Mouse (Mus musculus): ENCODE measurements around the gene Clasp2. TPM values are rescaled to one million over a fixed set of nuclear protein-coding genes. Genes with fewer than 3 reads are reported as not detected.

The Clasp2 gene
- polyA plus RNA-seq, 1 experiment = 6.6 TPM

DNA sequence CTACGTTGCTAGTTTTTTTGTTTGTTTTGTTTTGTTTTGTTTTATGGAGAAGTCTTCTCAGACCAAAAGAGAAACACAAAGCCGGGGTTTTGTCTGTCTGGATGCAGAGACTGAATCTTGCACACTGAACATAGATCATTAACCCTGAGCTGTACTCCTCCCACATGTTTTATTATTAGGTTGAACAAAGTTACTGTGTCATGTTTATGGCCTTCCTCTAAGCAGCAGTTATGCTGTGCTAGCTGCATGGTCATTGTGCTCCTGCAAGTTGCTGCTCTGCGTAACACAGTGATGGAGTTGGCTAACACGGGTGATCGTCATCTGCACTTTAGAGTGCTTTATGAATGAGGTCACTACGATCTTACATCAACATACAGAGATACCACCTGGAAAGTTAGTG, 21.1 kb downstream of the Clasp2 start:
- no peaks in the 10 kb centered on the region for H3K27me3 ChIP-seq (ENCODE audit: control insufficient read depth, insufficient read depth, insufficient read length)
- H3K4me3 ChIP-seq = no peak overlapping the region
- H3K79me2 ChIP-seq (ENCODE audit: control insufficient read depth, insufficient read depth) = peaks cover 6% of the 10 kb centered on the region
- no peak overlapping the region for H3ac ChIP-seq (ENCODE audit: control insufficient read depth, insufficient read length)
- TF ChIP-seq MYOD1 (IDR thresholded peaks at IDR 0.05; ENCODE audit: control insufficient read depth in 1 of 3, insufficient read length in 2 of 3, low read depth in 2 of 3) (no peak), E2F4 (IDR thresholded peaks at IDR 0.05; ENCODE audit: insufficient read depth) (no peak), CEBPB (IDR thresholded peaks at IDR 0.05; ENCODE audit: insufficient read depth, poor library complexity, severe bottlenecking) (no peak), TCF12 (IDR thresholded peaks at IDR 0.05; ENCODE audit: insufficient read depth, poor library complexity, severe bottlenecking) (no peak), POLR2AphosphoS2 (IDR thresholded peaks at IDR 0.05; ENCODE audit: insufficient read length, low read depth) (no peak), POLR2A (IDR thresholded peaks at IDR 0.05; ENCODE audit: insufficient read length, low read depth) (no peak), SRF (IDR thresholded peaks at IDR 0.05; ENCODE audit: control insufficient read depth, insufficient read length, low read depth) (no peak), MYOG (IDR thresholded peaks at IDR 0.05; ENCODE audit: control insufficient read depth in 1 of 3, insufficient read depth in 1 of 3, insufficient read length in 2 of 3, low read depth in 2 of 3) (no peak), USF1 (IDR thresholded peaks at IDR 0.05; ENCODE audit: low read depth) (no peak), MAX (IDR thresholded peaks at IDR 0.05; ENCODE audit: low read depth) (no peak), TCF3 (IDR thresholded peaks at IDR 0.05; ENCODE audit: insufficient read length, low read depth) (no peak), REST (IDR thresholded peaks at IDR 0.05; ENCODE audit: insufficient read depth, insufficient read length) (no peak)
- no peak overlapping the region for H3K4me2 ChIP-seq (ENCODE audit: low read depth)
- peaks cover 4% of the 10 kb centered on the region for H3K36me3 ChIP-seq (ENCODE audit: control insufficient read depth, insufficient read depth)

DNA sequence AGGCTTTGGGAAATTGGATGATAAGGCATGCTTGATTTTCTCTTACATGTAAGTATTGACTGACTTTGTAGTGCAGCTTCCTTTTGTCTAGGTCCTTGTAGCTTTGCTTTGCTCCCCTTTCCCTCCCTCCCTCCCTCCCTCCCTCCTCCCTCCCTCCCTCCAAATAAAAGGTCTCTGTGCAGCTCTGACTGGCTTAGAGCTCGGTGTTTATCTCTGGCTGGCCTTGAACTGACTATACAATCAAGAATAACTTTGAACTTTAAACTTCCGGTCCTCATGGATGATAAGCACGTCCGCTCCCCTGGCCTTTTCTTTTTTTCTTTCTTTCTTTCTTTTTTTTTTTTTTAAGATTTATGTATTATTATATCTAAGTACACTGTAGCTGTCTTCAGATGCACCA, 21.9 kb downstream of the Clasp2 start:
- Histone ChIP-seq H3ac (ENCODE audit: control insufficient read depth, insufficient read length) (no peak overlapping the region), H3K4me2 (ENCODE audit: low read depth) (no peak overlapping the region), H3K4me3 (no peak overlapping the region), H3K79me2 (ENCODE audit: control insufficient read depth, insufficient read depth) (peaks cover 6% of the 10 kb centered on the region), H3K36me3 (ENCODE audit: control insufficient read depth, insufficient read depth) (peaks cover 4% of the 10 kb centered on the region), H3K27me3 (ENCODE audit: control insufficient read depth, insufficient read depth, insufficient read length) (no peaks in the 10 kb centered on the region)
- TF ChIP-seq POLR2A (IDR thresholded peaks at IDR 0.05; ENCODE audit: insufficient read length, low read depth) = no peak
- TF ChIP-seq MYOG (IDR thresholded peaks at IDR 0.05; ENCODE audit: control insufficient read depth in 1 of 3, insufficient read depth in 1 of 3, insufficient read length in 2 of 3, low read depth in 2 of 3) = no peak
- TF ChIP-seq SRF (IDR thresholded peaks at IDR 0.05; ENCODE audit: control insufficient read depth, insufficient read length, low read depth) = no peak
- no peak for TF ChIP-seq TCF3 (IDR thresholded peaks at IDR 0.05; ENCODE audit: insufficient read length, low read depth)
- no peak for TF ChIP-seq CEBPB (IDR thresholded peaks at IDR 0.05; ENCODE audit: insufficient read depth, poor library complexity, severe bottlenecking)
- TF ChIP-seq TCF12 (IDR thresholded peaks at IDR 0.05; ENCODE audit: insufficient read depth, poor library complexity, severe bottlenecking) = no peak
- TF ChIP-seq REST (IDR thresholded peaks at IDR 0.05; ENCODE audit: insufficient read depth, insufficient read length) = no peak
- TF ChIP-seq USF1 (IDR thresholded peaks at IDR 0.05; ENCODE audit: low read depth) = no peak
- TF ChIP-seq MAX (IDR thresholded peaks at IDR 0.05; ENCODE audit: low read depth) = no peak
- no peak for TF ChIP-seq MYOD1 (IDR thresholded peaks at IDR 0.05; ENCODE audit: control insufficient read depth in 1 of 3, insufficient read length in 2 of 3, low read depth in 2 of 3)
- no peak for TF ChIP-seq POLR2AphosphoS2 (IDR thresholded peaks at IDR 0.05; ENCODE audit: insufficient read length, low read depth)
- TF ChIP-seq E2F4 (IDR thresholded peaks at IDR 0.05; ENCODE audit: insufficient read depth) = no peak

DNA sequence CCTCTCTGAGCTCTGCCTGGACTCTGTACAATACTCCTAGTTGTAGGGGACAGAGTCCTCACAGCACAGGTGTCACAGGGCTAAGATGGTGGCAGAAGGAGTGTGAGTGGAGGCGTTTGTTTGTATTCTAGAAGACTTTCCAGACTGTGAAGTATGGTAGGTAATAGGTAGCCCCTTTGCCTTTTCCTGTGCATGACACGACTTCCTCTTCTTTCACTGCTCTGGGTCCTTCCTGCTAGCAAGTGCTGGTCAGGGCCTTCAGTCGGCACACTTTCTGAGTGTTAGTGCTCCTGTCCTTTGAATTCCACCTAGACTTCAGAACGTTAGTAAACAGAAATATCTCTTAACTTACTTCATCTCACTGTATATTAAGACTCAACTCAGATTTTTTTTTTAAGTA, 29.4 kb downstream of the Clasp2 start:
- H3K36me3 ChIP-seq (ENCODE audit: control insufficient read depth, insufficient read depth) = no peaks in the 10 kb centered on the region
- no peak overlapping the region for H3K4me3 ChIP-seq
- TF ChIP-seq TCF12 (IDR thresholded peaks at IDR 0.05; ENCODE audit: insufficient read depth, poor library complexity, severe bottlenecking) (no peak), POLR2AphosphoS2 (IDR thresholded peaks at IDR 0.05; ENCODE audit: insufficient read length, low read depth) (no peak), SRF (IDR thresholded peaks at IDR 0.05; ENCODE audit: control insufficient read depth, insufficient read length, low read depth) (no peak), REST (IDR thresholded peaks at IDR 0.05; ENCODE audit: insufficient read depth, insufficient read length) (no peak), MYOG (IDR thresholded peaks at IDR 0.05; ENCODE audit: control insufficient read depth in 1 of 3, insufficient read depth in 1 of 3, insufficient read length in 2 of 3, low read depth in 2 of 3) (no peak), USF1 (IDR thresholded peaks at IDR 0.05; ENCODE audit: low read depth) (no peak), MAX (IDR thresholded peaks at IDR 0.05; ENCODE audit: low read depth) (no peak), E2F4 (IDR thresholded peaks at IDR 0.05; ENCODE audit: insufficient read depth) (no peak), TCF3 (IDR thresholded peaks at IDR 0.05; ENCODE audit: insufficient read length, low read depth) (no peak), MYOD1 (IDR thresholded peaks at IDR 0.05; ENCODE audit: control insufficient read depth in 1 of 3, insufficient read length in 2 of 3, low read depth in 2 of 3) (no peak), POLR2A (IDR thresholded peaks at IDR 0.05; ENCODE audit: insufficient read length, low read depth) (no peak), CEBPB (IDR thresholded peaks at IDR 0.05; ENCODE audit: insufficient read depth, poor library complexity, severe bottlenecking) (no peak)

DNA sequence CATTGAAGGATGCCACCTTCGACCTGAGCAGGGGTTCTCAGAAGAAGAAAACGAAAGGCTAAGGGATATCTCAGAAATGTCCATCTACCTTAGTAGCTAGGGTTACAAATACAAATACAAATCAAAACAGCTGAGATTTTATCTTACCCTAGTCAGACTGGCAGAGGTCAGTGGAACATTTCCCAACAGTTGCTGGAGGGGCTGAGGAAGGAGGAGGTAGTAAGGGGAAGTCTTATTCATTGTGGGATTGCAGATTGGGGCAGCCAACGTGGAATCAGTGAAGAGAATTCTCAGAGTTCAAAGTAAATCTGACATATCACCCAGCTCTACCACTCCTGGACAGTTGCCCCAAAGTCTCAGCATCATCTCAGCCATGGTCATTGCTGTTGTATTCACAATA, 39.6 kb downstream of the Clasp2 start:
- Histone ChIP-seq H3K4me3 (no peak overlapping the region), H3K36me3 (ENCODE audit: control insufficient read depth, insufficient read depth) (peaks cover 5% of the 10 kb centered on the region), H3K27me3 (ENCODE audit: control insufficient read depth, insufficient read depth, insufficient read length) (no peaks in the 10 kb centered on the region), H3K4me2 (ENCODE audit: low read depth) (no peak overlapping the region), H3ac (ENCODE audit: control insufficient read depth, insufficient read length) (no peak overlapping the region), H3K79me2 (ENCODE audit: control insufficient read depth, insufficient read depth) (no peaks in the 10 kb centered on the region)
- TF ChIP-seq SRF (IDR thresholded peaks at IDR 0.05; ENCODE audit: control insufficient read depth, insufficient read length, low read depth) (no peak), TCF3 (IDR thresholded peaks at IDR 0.05; ENCODE audit: insufficient read length, low read depth) (no peak), MYOG (IDR thresholded peaks at IDR 0.05; ENCODE audit: control insufficient read depth in 1 of 3, insufficient read depth in 1 of 3, insufficient read length in 2 of 3, low read depth in 2 of 3) (no peak), E2F4 (IDR thresholded peaks at IDR 0.05; ENCODE audit: insufficient read depth) (no peak)

More for the DNA sequence above, 29.4 kb downstream of the Clasp2 start:
- no peak overlapping the region for H3ac ChIP-seq (ENCODE audit: control insufficient read depth, insufficient read length)
- no peaks in the 10 kb centered on the region for H3K79me2 ChIP-seq (ENCODE audit: control insufficient read depth, insufficient read depth)
- H3K4me2 ChIP-seq (ENCODE audit: low read depth) = no peak overlapping the region
- H3K27me3 ChIP-seq (ENCODE audit: control insufficient read depth, insufficient read depth, insufficient read length) = no peaks in the 10 kb centered on the region
